Mouse (Mus musculus) neural tube, embryonic 13.5 days (tissue): ENCODE measurements around the gene Tet2. TPM values are rescaled to one million over a fixed set of nuclear protein-coding genes. Genes with fewer than 3 reads are reported as not detected.

ENCODE experiments used
- ATAC-seq: fragments of 200-750 bp; cut with Nextera tagmentation; 2 replicates; pipeline ENCODE4 v1.8.0; 2017; ENCODE audit warnings: low read depth, mild to moderate bottlenecking, moderate TSS enrichment, moderate library complexity
- H3K27ac ChIP-seq: fragments of 300-500 bp; sonication (generic); replicated peaks from 2 replicates; pipeline ENCODE4 v1.5.1; 2015; ENCODE audit warnings: moderate library complexity, mild to moderate bottlenecking, inconsistent platforms
- H3K27me3 ChIP-seq: fragments of 300-500 bp; sonication (generic); 2 replicates; pipeline ENCODE4 v1.6.1; 2015; ENCODE audit warnings: mild to moderate bottlenecking, inconsistent platforms
- H3K36me3 ChIP-seq: fragments of 300-500 bp; sonication (generic); 2 replicates; pipeline ENCODE4 v1.6.1; 2015; ENCODE audit warnings: mild to moderate bottlenecking, inconsistent platforms
- H3K4me1 ChIP-seq: fragments of 300-500 bp; sonication (generic); replicated peaks from 2 replicates; pipeline ENCODE4 v1.6.1; 2015; ENCODE audit warnings: inconsistent platforms
- H3K4me2 ChIP-seq: fragments of 300-500 bp; sonication (generic); 2 replicates; pipeline ENCODE4 v1.6.1; 2015; ENCODE audit warnings: inconsistent platforms, mild to moderate bottlenecking, moderate library complexity
- H3K4me3 ChIP-seq: fragments of 300-500 bp; sonication (generic); 2 replicates; pipeline ENCODE4 v1.5.1; 2015; ENCODE audit warnings: mild to moderate bottlenecking, inconsistent platforms
- H3K9ac ChIP-seq: fragments of 300-500 bp; sonication (generic); 2 replicates; pipeline ENCODE4 v1.6.1; 2015; ENCODE audit warnings: moderate library complexity, mild to moderate bottlenecking, inconsistent platforms
- H3K9me3 ChIP-seq: fragments of 300-500 bp; sonication (generic); 2 replicates; pipeline ENCODE4 v1.6.1; 2016; ENCODE audit warnings: inconsistent platforms
- WGBS: fragments of 180-500 bp; shearing (Covaris S2); methylation state at CpG from one replicate; pipeline ENCODE4 v1.1.7; 2015; 5-methylcytosine and 5-hydroxymethylcytosine counted together
- polyA plus RNA-seq: library from polyadenylated mRNA; unstranded; fragments of >200 nt; fragmentation: Nextera tagmentation; extraction: Ambion mirVana; gene quantifications from 2 replicates; pipeline ENCODE4 v1.2.1, GENCODE M21; 2015

The Tet2 gene
- polyA plus RNA-seq, 1 experiment from 2014 or later, result 18.2 TPM

DNA sequence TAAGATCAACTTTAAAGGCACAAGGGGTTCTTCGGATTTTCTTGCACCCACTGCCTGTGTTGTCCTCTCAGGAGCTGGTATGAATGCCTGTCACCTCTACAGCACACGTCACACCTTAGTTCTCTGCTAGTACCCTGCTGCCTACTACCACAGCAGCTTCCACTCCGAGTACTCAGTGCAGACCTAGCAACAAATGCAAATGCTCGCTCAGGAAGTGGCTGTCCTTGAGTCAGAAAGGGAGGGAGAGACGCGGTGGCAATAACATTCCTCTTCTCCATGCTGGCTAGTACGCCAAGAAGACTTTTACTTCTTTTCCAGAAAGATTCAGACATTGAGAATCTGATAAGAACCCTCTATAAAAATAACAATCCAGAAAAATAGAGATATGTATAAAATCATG is 31.5 kb downstream of the Tet2 start:
- no peak overlapping the region for H3K9ac ChIP-seq
- no peaks in the 10 kb centered on the region for H3K27me3 ChIP-seq
- ATAC-seq, result no peak
- no peaks in the 10 kb centered on the region for H3K9me3 ChIP-seq
- WGBS, result 87% methylated on average over 7 of the region's 7 CpGs
- peaks cover 4% of the 10 kb centered on the region; the same call in 1 of the 2 replicates for H3K4me1 ChIP-seq
- H3K27ac ChIP-seq, result no peak overlapping the region
- peaks cover 25% of the 10 kb centered on the region for H3K36me3 ChIP-seq
- H3K4me2 ChIP-seq, result no peak overlapping the region
- H3K4me3 ChIP-seq, result no peak overlapping the region

DNA sequence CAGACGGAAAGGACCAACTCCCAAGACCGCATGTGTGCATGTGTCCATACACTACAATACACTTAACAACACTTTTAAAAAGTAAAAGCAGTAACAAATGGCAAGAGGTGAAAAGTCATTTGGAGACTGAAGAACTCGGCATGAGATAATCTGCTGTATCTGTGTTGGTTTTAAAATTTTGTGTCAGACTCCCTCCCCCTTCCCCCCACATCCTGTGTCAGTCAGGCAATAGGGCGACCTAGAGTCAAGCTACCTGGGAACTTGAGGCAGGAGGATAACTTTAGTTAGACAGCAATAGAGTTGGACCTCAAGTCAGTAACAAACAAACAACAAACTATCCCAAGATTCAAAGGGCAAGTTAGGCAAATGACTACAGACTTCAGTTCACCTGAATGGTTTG is 34.6 kb downstream of the Tet2 start:
- H3K9me3 ChIP-seq, result no peaks in the 10 kb centered on the region
- no peak for ATAC-seq
- WGBS, result 89% methylated on average over 4 of the region's 4 CpGs

DNA sequence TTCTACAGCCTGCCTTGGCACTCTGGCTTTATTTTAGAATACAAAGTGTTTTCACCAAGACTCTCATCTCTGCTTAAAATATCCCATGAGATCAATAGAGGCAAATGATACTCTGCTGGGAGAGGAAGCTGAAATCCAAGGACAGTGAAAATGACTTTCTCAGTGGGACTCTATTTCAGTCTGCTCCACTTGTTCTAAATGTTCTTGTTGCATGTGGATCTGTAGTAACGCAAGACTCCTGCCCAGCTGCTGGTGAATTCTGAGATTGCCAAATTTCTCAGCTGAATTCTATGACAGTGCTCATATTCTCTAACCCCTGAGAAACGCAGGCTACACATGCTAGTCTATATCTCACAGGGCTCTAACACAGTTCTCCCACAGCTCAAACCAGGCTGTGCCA is 35.1 kb downstream of the Tet2 start:
- Histone ChIP-seq H3K36me3 (peaks cover 36% of the 10 kb centered on the region), H3K27me3 (no peaks in the 10 kb centered on the region), H3K4me2 (no peak overlapping the region), H3K4me3 (no peak overlapping the region), H3K27ac (no peak overlapping the region), H3K9me3 (no peaks in the 10 kb centered on the region), H3K4me1 (peaks cover 4% of the 10 kb centered on the region; the same call in 1 of the 2 replicates), H3K9ac (no peak overlapping the region)
- ATAC-seq, result no peak
- 86% methylated on average over 2 of the region's 2 CpGs for WGBS

More for the DNA sequence above, 34.6 kb downstream of the Tet2 start:
- no peak overlapping the region for H3K4me3 ChIP-seq
- H3K9ac ChIP-seq, result no peak overlapping the region
- H3K27ac ChIP-seq, result no peak overlapping the region
- peaks cover 4% of the 10 kb centered on the region; the same call in 1 of the 2 replicates for H3K4me1 ChIP-seq
- peaks cover 36% of the 10 kb centered on the region for H3K36me3 ChIP-seq
- H3K4me2 ChIP-seq, result no peak overlapping the region
- H3K27me3 ChIP-seq, result no peaks in the 10 kb centered on the region

DNA sequence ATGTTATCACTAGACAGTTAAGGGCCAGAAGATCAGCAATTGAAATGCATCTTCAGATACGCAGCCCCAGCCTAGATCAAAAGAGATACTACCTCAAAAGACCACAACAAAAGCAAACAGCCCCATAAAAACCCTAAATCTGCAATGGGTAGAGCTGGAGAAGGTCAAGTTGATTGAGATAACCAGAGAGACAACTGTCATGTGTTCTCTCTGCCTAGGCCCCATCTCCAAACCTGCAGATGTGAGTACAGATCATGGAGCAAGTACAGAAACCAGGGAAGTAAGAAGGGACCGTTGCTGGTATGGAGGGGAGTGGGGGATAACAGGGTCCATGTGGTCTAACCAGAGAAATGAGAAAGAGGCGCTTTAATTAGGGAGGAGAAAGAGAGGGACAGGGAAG is 36.1 kb downstream of the Tet2 start:
- no peak overlapping the region for H3K4me3 ChIP-seq
- H3K4me2 ChIP-seq, result no peak overlapping the region
- no peak overlapping the region for H3K27ac ChIP-seq
- peaks cover 31% of the 10 kb centered on the region for H3K36me3 ChIP-seq
- WGBS, result 84% methylated on average over 3 of the region's 3 CpGs
- peaks cover 4% of the 10 kb centered on the region; the same call in 1 of the 2 replicates for H3K4me1 ChIP-seq
- H3K27me3 ChIP-seq, result no peaks in the 10 kb centered on the region
- ATAC-seq, result no peak
- H3K9me3 ChIP-seq, result no peaks in the 10 kb centered on the region
- no peak overlapping the region for H3K9ac ChIP-seq

DNA sequence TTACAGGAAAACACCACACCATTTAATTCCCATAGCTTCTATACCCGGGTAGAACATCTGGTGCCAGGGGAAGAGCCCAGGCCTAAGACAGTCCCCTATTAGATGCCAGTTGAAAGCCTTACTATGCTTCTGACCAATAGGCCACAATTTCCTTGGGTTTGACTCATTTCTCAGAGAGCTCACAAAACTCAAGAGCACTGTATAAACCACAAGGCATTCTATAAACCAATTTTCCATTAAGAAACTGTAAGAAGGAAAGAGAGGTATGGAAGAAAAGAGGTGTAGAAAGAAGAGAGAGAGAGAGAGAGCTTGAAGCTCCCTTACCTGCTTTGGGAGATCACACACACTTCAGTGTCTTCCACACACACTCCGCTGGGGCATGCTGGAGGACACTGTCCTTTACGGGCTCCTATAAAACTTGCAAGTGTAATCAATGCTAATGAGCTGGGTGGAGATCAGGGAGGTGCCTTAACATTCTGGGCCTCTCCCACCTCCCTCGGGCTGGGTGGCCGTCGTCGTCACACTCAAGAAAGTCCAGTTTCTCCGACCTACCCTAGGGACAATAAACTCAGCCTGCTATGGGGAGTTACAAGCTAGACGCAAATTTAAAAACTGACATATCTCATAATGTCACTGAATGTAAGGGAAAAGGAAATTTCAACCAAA is 38.5 kb downstream of the Tet2 start:
- ATAC-seq, result no peak
- H3K36me3 ChIP-seq, result peaks cover 15% of the 10 kb centered on the region
- 44% methylated on average over 9 of the region's 9 CpGs for WGBS
- H3K4me2 ChIP-seq, result no peak overlapping the region
- peaks cover 4% of the 10 kb centered on the region; the same call in 1 of the 2 replicates for H3K4me1 ChIP-seq
- no peak overlapping the region for H3K27ac ChIP-seq
- no peaks in the 10 kb centered on the region for H3K27me3 ChIP-seq
- no peaks in the 10 kb centered on the region for H3K9me3 ChIP-seq
- no peak overlapping the region for H3K4me3 ChIP-seq
- H3K9ac ChIP-seq, result no peak overlapping the region

DNA sequence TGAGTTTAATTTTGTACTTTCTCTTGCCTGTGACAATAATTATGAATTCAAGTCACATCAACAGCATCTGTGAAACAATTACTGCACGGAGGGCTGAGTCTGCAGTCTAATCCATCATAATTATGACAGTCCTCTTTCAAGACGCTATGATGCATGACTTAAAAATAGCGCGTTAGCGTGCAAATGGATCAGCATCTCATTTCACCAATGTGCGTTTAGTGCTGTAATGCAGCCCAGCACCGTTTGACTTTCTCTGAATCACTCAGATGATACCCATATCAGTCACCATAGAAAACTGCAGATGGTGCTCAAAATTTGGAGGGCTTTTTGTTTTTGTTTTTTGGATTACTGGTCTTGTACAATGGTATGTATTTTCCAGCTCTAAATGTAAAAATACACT is 48.0 kb downstream of the Tet2 start:
- Histone ChIP-seq H3K36me3 (no peaks in the 10 kb centered on the region), H3K27me3 (no peaks in the 10 kb centered on the region), H3K27ac (0 out of 2 replicates have a peak overlapping the region, but pooled peaks have one; percentile 43), H3K4me1 (no peaks in the 10 kb centered on the region), H3K4me2 (no peak overlapping the region), H3K9me3 (peaks cover 6% of the 10 kb centered on the region; the same call in 1 of the 2 replicates), H3K9ac (no peak overlapping the region), H3K4me3 (no peak overlapping the region)
- 54% methylated on average over 7 of the region's 7 CpGs for WGBS
- ATAC-seq, result peak; percentile 91

DNA sequence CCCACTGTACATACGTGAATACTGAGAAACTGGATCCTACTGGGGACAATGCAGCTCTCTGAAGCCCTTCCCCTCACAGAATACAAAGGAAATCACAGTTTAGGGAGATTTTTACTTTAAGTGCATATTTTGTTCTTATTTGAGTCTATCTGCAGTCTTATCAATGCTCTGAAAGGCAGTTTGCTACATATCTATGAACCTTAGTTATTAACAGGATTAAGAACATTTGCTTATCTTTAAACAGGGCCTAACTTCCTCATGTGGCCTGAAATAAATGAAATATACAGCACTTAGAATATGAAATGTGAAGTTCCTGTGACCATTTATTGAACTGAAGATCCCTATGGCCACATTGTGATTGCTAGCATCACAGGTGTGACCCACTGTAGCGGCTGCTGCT is 53.6 kb downstream of the Tet2 start:
- no peak for ATAC-seq
- Histone ChIP-seq H3K4me3 (no peak overlapping the region), H3K4me2 (no peak overlapping the region), H3K4me1 (no peaks in the 10 kb centered on the region), H3K9me3 (peaks cover 6% of the 10 kb centered on the region; the same call in 1 of the 2 replicates), H3K27ac (no peak overlapping the region), H3K27me3 (no peaks in the 10 kb centered on the region), H3K36me3 (peaks cover 30% of the 10 kb centered on the region), H3K9ac (no peak overlapping the region)
- 77% methylated on average over 2 of the region's 2 CpGs for WGBS

DNA sequence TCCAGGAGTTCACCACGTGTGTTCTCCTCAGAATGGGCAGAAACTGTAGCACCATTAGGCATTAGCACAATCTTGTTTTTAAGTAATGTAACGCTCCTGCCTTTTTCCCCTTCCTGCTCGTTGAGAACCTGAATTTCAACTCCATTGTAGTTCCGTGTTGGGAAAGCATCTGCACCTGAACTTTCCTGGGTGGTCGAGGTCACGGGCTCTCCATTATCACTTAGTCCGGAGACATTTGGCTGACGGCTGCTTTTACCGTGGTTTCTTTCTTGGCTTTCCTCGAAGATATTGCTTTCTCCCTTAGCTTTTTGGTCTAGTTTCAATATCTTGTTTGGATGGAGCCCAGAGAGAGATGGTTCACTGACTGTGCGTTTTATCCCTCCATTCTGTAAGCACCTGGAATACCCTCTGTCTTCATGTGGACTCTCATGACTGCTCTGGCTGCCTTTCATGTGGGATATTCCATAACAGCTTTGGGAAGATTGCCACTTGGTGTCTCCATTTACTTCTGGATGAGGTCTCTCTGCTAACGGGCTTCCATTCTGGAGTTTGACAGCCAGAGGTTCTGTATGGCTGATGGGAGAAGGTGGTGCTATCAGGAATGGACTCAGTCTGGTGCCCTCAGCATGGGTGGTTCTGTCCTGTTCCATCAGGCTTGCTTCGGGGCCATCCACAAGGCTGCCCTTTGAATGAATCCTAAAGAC is 56.8 kb downstream of the Tet2 start:
- ATAC-seq, result no peak

DNA sequence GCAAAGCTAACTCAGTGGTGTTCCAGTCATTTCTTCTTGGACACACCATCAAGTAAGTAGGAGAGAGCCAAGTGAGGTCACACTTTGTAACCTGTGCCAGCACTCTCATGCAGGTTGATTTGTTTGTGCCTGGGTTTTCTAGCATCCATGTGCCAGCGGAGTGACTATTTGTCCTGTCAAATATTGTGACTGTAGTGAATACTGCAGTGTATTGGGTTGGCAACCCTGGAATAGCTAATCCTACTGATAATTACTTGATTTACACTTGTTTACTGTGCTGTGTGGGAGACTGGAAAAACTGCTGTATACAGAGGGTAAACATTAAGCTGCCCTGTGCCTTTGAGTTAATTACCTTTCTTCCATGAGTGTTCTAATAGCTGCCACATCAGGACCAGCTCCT is 62.1 kb downstream of the Tet2 start:
- H3K27me3 ChIP-seq, result no peaks in the 10 kb centered on the region
- ATAC-seq, result no peak
- H3K4me1 ChIP-seq, result no peaks in the 10 kb centered on the region
- no peak overlapping the region for H3K27ac ChIP-seq
- no peaks in the 10 kb centered on the region for H3K9me3 ChIP-seq
- 92% methylated on average over 1 of the region's 1 CpGs for WGBS
- H3K36me3 ChIP-seq, result peaks cover 73% of the 10 kb centered on the region
- no peak overlapping the region for H3K9ac ChIP-seq
- H3K4me3 ChIP-seq, result no peak overlapping the region
- no peak overlapping the region for H3K4me2 ChIP-seq

More for the DNA sequence above, 56.8 kb downstream of the Tet2 start:
- H3K4me1 ChIP-seq, result no peaks in the 10 kb centered on the region
- no peak overlapping the region for H3K4me2 ChIP-seq
- H3K27me3 ChIP-seq, result no peaks in the 10 kb centered on the region
- no peak overlapping the region for H3K4me3 ChIP-seq
- H3K9ac ChIP-seq, result no peak overlapping the region
- H3K36me3 ChIP-seq, result peaks cover 52% of the 10 kb centered on the region
- WGBS, result 92% methylated on average over 13 of the region's 13 CpGs
- no peak overlapping the region for H3K27ac ChIP-seq
- no peaks in the 10 kb centered on the region for H3K9me3 ChIP-seq

DNA sequence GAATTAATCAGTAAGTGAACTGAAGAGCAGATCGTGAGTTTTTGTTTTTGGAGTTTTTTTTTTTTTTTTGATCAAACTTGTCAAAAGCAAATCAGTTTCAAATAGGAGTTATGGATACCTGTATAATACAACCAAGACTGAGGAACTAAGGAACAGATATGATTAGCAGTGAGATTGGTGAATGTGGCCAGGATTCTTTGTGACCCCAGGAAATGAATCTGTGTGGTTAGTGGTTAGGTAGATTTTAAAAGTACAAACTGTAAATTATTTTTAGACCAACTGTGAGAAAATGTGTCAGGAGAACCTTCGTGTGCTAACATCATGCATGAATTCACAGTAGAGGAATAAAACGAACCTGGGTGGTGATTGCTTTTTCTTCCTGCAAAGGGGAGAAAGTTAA is 66.0 kb downstream of the Tet2 start:
- no peak overlapping the region for H3K9ac ChIP-seq
- H3K27ac ChIP-seq, result no peak overlapping the region
- WGBS, result 86% methylated on average over 3 of the region's 3 CpGs
- no peak for ATAC-seq
- H3K9me3 ChIP-seq, result no peaks in the 10 kb centered on the region
- H3K36me3 ChIP-seq, result peaks cover 60% of the 10 kb centered on the region
- no peak overlapping the region for H3K4me2 ChIP-seq
- no peaks in the 10 kb centered on the region for H3K27me3 ChIP-seq
- no peak overlapping the region for H3K4me3 ChIP-seq
- no peaks in the 10 kb centered on the region for H3K4me1 ChIP-seq

DNA sequence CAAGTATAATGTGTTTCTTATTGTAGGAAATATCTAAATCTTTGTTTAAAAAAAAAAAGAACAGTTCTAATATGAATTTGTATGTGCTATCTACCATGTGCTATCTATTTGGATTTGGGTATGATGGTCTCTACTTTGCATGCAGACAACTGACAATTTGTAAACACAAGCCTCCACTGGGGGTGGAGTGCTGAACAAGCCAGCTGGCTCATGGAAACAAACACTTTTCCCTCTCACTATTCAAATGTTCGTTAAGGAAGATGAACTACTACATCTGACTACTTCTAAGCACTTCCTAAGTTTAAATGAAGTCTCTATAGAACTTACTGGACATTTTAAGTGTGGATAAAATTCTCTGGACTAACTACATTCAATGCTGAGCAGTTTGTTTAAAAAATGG is 71.2 kb downstream of the Tet2 start:
- no peaks in the 10 kb centered on the region for H3K9me3 ChIP-seq
- H3K27me3 ChIP-seq, result no peaks in the 10 kb centered on the region
- H3K27ac ChIP-seq, result no peak overlapping the region
- peaks cover 66% of the 10 kb centered on the region for H3K36me3 ChIP-seq
- 88% methylated on average over 1 of the region's 1 CpGs for WGBS
- no peaks in the 10 kb centered on the region for H3K4me1 ChIP-seq
- ATAC-seq, result no peak
- H3K9ac ChIP-seq, result no peak overlapping the region
- no peak overlapping the region for H3K4me3 ChIP-seq
- no peak overlapping the region for H3K4me2 ChIP-seq

DNA sequence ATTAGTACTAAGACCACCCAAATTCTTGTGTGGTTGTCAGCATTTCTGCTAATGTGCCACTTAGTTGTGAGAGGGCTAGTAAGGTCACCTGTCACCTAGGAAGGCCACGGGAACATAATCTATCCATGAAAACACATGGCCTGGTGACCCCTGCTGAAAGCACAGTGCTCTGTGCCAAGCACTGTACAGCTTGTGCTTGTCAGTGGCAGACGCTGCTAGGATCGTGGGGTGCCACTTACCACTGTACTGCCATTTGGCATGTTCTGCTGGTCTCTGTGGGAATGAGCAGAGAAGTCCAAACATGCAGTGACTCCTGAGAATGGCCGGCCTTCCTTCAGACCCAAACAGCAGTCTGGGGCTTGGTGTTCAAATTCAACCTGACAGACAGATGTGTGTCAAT is 73.8 kb downstream of the Tet2 start:
- Histone ChIP-seq H3K4me2 (no peak overlapping the region), H3K9ac (no peak overlapping the region), H3K9me3 (no peaks in the 10 kb centered on the region), H3K36me3 (peaks cover 78% of the 10 kb centered on the region), H3K27ac (no peak overlapping the region), H3K4me3 (no peak overlapping the region), H3K4me1 (no peaks in the 10 kb centered on the region), H3K27me3 (no peaks in the 10 kb centered on the region)
- ATAC-seq, result no peak
- WGBS, result 99% methylated on average over 4 of the region's 4 CpGs
